Mouse (Mus musculus) liver, embryonic 14.5 days (tissue): ENCODE data around the gene Mrps27. TPM values are rescaled to one million over a fixed set of nuclear protein-coding genes. Genes with fewer than 3 reads are reported as not detected.

Experiments used
- ATAC-seq: fragments of 200-750 bp; cut with Nextera tagmentation; 2 replicates; pipeline ENCODE4 v1.8.0; 2017; ENCODE audit warnings: moderate number of reproducible peaks, mild to moderate bottlenecking, moderate library complexity; ENCODE audit not compliant: insufficient read depth
- DNase-seq, 3 experiments: peaks; one replicate each; pipeline ENCODE4 v3.0.0-alpha.2; 2012 to 2013; ENCODE audit warnings: low read depth in 3 of 3, low spot score in 3 of 3
- H3K27ac ChIP-seq: fragments of 300-500 bp; sonication (generic); 2 replicates; pipeline ENCODE4 v1.5.1; 2014; ENCODE audit warnings: moderate library complexity, mild to moderate bottlenecking, control low read depth, inconsistent platforms
- H3K27me3 ChIP-seq: fragments of 300-500 bp; sonication (generic); 2 replicates; pipeline ENCODE4 v1.6.1; 2014; ENCODE audit warnings: mild to moderate bottlenecking, low read length, moderate library complexity; ENCODE audit not compliant: control insufficient read depth, insufficient read depth
- H3K36me3 ChIP-seq: fragments of 300-500 bp; sonication (generic); replicated peaks from 2 replicates; pipeline ENCODE4 v1.6.1; 2014; ENCODE audit warnings: low read depth; ENCODE audit not compliant: control insufficient read depth, insufficient read depth
- H3K4me1 ChIP-seq, 2 experiments: fragments of 200-500 bp in 1 of 2; fragments of 300-500 bp in 1 of 2; sonication (generic) in 1 of 2; replicated peaks; 2 replicates each; pipeline ENCODE4 v1.6.1; 2012 to 2014; ENCODE audit warnings: antibody characterized with exemption in 1 of 2, inconsistent platforms in 1 of 2, low read length in 1 of 2; ENCODE audit not compliant: control insufficient read depth in 2 of 2, insufficient read depth in 2 of 2
- H3K4me2 ChIP-seq: fragments of 300-500 bp; sonication (generic); 2 replicates; pipeline ENCODE4 v1.6.1; 2014; ENCODE audit warnings: low read depth, mild to moderate bottlenecking, control low read depth, moderate library complexity
- H3K4me3 ChIP-seq, 2 experiments: fragments of 200-500 bp in 1 of 2; fragments of 300-500 bp in 1 of 2; sonication (generic) in 1 of 2; 2 replicates each; pipeline ENCODE4 v1.5.1; 2012 to 2014; ENCODE audit warnings: low read depth in 2 of 2, low read length in 2 of 2, mild to moderate bottlenecking in 2 of 2, control low read depth in 1 of 2, inconsistent platforms in 1 of 2, moderate library complexity in 1 of 2; ENCODE audit not compliant: insufficient read depth in 1 of 2
- H3K9ac ChIP-seq: fragments of 300-500 bp; sonication (generic); replicated peaks from 2 replicates; pipeline ENCODE4 v1.6.1; 2014; ENCODE audit warnings: mild to moderate bottlenecking, control low read depth, moderate library complexity
- H3K9me3 ChIP-seq: fragments of 300-500 bp; sonication (generic); 2 replicates; pipeline ENCODE4 v1.6.1; 2016; ENCODE audit warnings: low read length, mixed read lengths; ENCODE audit not compliant: control insufficient read depth
- CTCF ChIP-seq: IDR thresholded peaks from 2 replicates; pipeline ENCODE4 v1.5.1; 2016; ENCODE audit warnings: antibody characterized with exemption, low read depth, control low read depth
- EP300 ChIP-seq: IDR thresholded peaks from 2 replicates; pipeline ENCODE4 v1.6.1; 2016; ENCODE audit warnings: antibody characterized with exemption, low read depth
- WGBS: fragments of 180-500 bp; shearing (Covaris S2); extraction: QIAGEN DNeasy Blood & Tissue Kit; methylation state at CpG from one replicate; pipeline ENCODE4 v1.1.7; 2014; ENCODE audit not compliant: insufficient replicate concordance; 5-methylcytosine and 5-hydroxymethylcytosine counted together
- polyA plus RNA-seq, 2 experiments: library from polyadenylated mRNA; depleted of rRNA in 1 of 2; stranded (reverse) in 1 of 2; unstranded in 1 of 2; fragments of >200 nt; fragmentation: Nextera tagmentation in 1 of 2; extraction: Ambion mirVana in 1 of 2; gene quantifications; 2 replicates each; pipeline versions ENCODE4 v1.2.1 to v1.2.3; 2012 to 2014

The Mrps27 gene
- polyA plus RNA-seq, 2 experiments: 14.4 to 21.5 TPM

GRCm38 (mm10) chr13:99414352-99414742, 69.8 kb downstream of the Mrps27 start:
- no peak overlapping the region for H3K4me2 ChIP-seq
- no peak overlapping the region for H3K27ac ChIP-seq
- no peak overlapping the region for H3K9ac ChIP-seq
- 79% methylated on average over 10 of the region's 10 CpGs for WGBS
- H3K4me1 ChIP-seq: no peaks in the 10 kb centered on the region
- no peak for DNase-seq
- no peak for ATAC-seq
- no peaks in the 10 kb centered on the region for H3K27me3 ChIP-seq
- H3K4me3 ChIP-seq: no peak overlapping the region
- TF ChIP-seq EP300 (no peak), CTCF (no peak)
- peaks cover 3% of the 10 kb centered on the region; the same call in 1 of the 2 replicates for H3K36me3 ChIP-seq
- H3K9me3 ChIP-seq: no peaks in the 10 kb centered on the region

- WGBS: 72% methylated on average over 9 of the region's 9 CpGs
- DNase-seq: no peak
Observed at GRCm38 (mm10) chr13:99416601-99417000, 72.0 kb downstream of the Mrps27 start.

GRCm38 (mm10) chr13:99423581-99423980, 79.0 kb downstream of the Mrps27 start:
- Histone ChIP-seq H3K36me3 (no peaks in the 10 kb centered on the region), H3K27me3 (no peaks in the 10 kb centered on the region; the same call in 1 of the 2 replicates), H3K9me3 (no peaks in the 10 kb centered on the region), H3K27ac (no peak overlapping the region), H3K4me2 (no peak overlapping the region), H3K9ac (no peak overlapping the region), H3K4me1 (no peaks in the 10 kb centered on the region), H3K4me3 (no peak overlapping the region)
- DNase-seq: no peak
- no peak for TF ChIP-seq EP300
- TF ChIP-seq CTCF: no peak
- no peak for ATAC-seq
- WGBS: 74% methylated on average over 13 of the region's 13 CpGs

More at GRCm38 (mm10) chr13:99416601-99417000, 72.0 kb downstream of the Mrps27 start:
- H3K9me3 ChIP-seq: no peaks in the 10 kb centered on the region
- H3K4me3 ChIP-seq: no peak overlapping the region
- H3K27me3 ChIP-seq: no peaks in the 10 kb centered on the region; the same call in 1 of the 2 replicates
- H3K36me3 ChIP-seq: no peaks in the 10 kb centered on the region; the same call in 1 of the 2 replicates
- no peak overlapping the region for H3K4me2 ChIP-seq
- no peak overlapping the region for H3K27ac ChIP-seq
- H3K4me1 ChIP-seq: no peaks in the 10 kb centered on the region
- no peak for ATAC-seq
- H3K9ac ChIP-seq: no peak overlapping the region
- TF ChIP-seq CTCF: no peak
- no peak for TF ChIP-seq EP300

GRCm38 (mm10) chr13:99433068-99434008, 88.8 kb downstream of the Mrps27 start:
- ATAC-seq: no peak
- TF ChIP-seq EP300 (no peak), CTCF (no peak)

DNA sequence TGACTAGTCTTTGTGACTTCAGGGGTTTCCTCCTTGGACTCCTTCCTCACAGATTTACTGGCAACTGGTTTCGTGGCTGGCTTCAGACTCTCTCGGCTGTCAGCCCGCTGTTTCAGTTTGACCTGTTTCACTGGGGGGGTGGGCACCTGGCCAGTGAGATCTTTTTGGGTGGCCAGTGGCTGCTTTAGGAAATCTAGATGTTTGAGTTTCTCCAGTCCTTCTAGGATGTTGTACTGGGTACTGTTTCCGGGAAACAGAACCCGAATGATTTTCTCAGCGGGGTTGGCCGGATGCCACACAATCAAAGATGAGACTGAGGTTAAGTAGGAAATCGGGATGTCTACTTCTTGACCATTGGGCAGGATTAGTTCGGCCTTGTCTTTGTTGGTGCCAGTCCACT, 89.9 kb downstream of the Mrps27 start:
- WGBS: 68% methylated on average over 9 of the region's 9 CpGs
- no peak for TF ChIP-seq CTCF
- H3K36me3 ChIP-seq: no peaks in the 10 kb centered on the region
- no peaks in the 10 kb centered on the region for H3K4me1 ChIP-seq
- H3K9ac ChIP-seq: no peak overlapping the region
- no peak for ATAC-seq
- DNase-seq: no peak
- no peaks in the 10 kb centered on the region for H3K9me3 ChIP-seq
- no peaks in the 10 kb centered on the region for H3K27me3 ChIP-seq
- H3K4me2 ChIP-seq: no peak overlapping the region
- no peak overlapping the region for H3K27ac ChIP-seq
- no peak overlapping the region for H3K4me3 ChIP-seq

More at GRCm38 (mm10) chr13:99433068-99434008, 88.8 kb downstream of the Mrps27 start:
- no peak overlapping the region for H3K4me2 ChIP-seq
- no peak overlapping the region for H3K4me3 ChIP-seq
- no peaks in the 10 kb centered on the region for H3K9me3 ChIP-seq
- no peak for DNase-seq
- no peak overlapping the region for H3K9ac ChIP-seq
- H3K36me3 ChIP-seq: no peaks in the 10 kb centered on the region
- H3K4me1 ChIP-seq: no peaks in the 10 kb centered on the region
- no peak overlapping the region for H3K27ac ChIP-seq
- no peaks in the 10 kb centered on the region for H3K27me3 ChIP-seq
- WGBS: 70% methylated on average over 29 of the region's 29 CpGs
